Comparison of ENCODE assay signal across 18 mouse cellular contexts in genomic region chr19:12091913-12092312, GRCm38 (mm10). TPM values are rescaled to one million over a fixed set of nuclear protein-coding genes. Genes with fewer than 3 reads are reported as not detected.
DNase-seq lines count a peak whose midpoint lies in the region; TF ChIP-seq lines count a peak whose summit lies in the region.
"Had no signal": no experiment of that assay in that cellular context is flagged by ENCODE, and none has a peak within 500 bp of the region (broad histone marks: within the 10 kb centered on the region; RNA-seq: fewer than 3 reads in every experiment).

Gene Olfr1426, minus strand, starts transcription at chr19:12092013.

- DNase-seq in left cerebral cortex, adult 2 months (ENCODE audit: extremely low spot score in 1 of 2, low spot score in 2 of 2), result no peak
- DNase-seq in left cerebral cortex, adult 11 months (ENCODE audit: low spot score), result no peak
- DNase-seq: adrenal gland, adult 2 months; adrenal gland, adult 8-10 months; adrenal gland, postnatal 10 days; adrenal gland, postnatal 14 days; adrenal gland, postnatal 25 days; adrenal gland, postnatal 36 days; B cell, adult 2 months; cerebellum, adult 11 months; cerebellum, adult 11-12 months; cerebellum, adult 18-20 months; cerebellum, adult 2 months had no signal

- H3K4me3 ChIP-seq in left cerebral cortex, adult 2 months, result no peak within 1 kb of the TSS

- intact Hi-C loops in left cerebral cortex, adult 2 months (cut with DNase I), result no loop called here

- TF ChIP-seq CTCF in left cerebral cortex, adult 2 months (IDR thresholded peaks at IDR 0.05), result no peak

- H3K27ac ChIP-seq in left cerebral cortex, adult 2 months, result 0 out of 2 replicates have a peak within 1 kb of the TSS, but pooled peaks have one; percentile 44

RNA-seq across cellular contexts. Expression of gene Olfr1426, which starts in this region (rescaled TPM):
- not detected for total RNA-seq in left cerebral cortex, adult 2 months (2021)
- total RNA-seq: adrenal gland, adult 18-20 months; adrenal gland, adult 2 months; adrenal gland, adult 8-10 months; adrenal gland, postnatal 10 days; adrenal gland, postnatal 14 days; adrenal gland, postnatal 25 days; adrenal gland, postnatal 36 days; adrenal gland, postnatal 4 days; CH12.LX; ES-E14; MEL had no signal
